Mouse (Mus musculus): ENCODE results near the gene 4930469K13Rik.

4930469K13Rik gene

GRCm38 (mm10) chr11:34078581-34078980, 19.8 kb downstream of the 4930469K13Rik start:
- no peak for DNase-seq (ENCODE audit: low spot score)

- DNase-seq (ENCODE audit: low spot score), result no peak
Observed at GRCm38 (mm10) chr11:34077870-34078269, 20.5 kb downstream of the 4930469K13Rik start.

GRCm38 (mm10) chr11:34073776-34074175, 24.6 kb downstream of the 4930469K13Rik start:
- DNase-seq (ENCODE audit: low spot score), result no peak

GRCm38 (mm10) chr11:34072309-34072708, 26.0 kb downstream of the 4930469K13Rik start:
- no peak for DNase-seq (ENCODE audit: low spot score)

GRCm38 (mm10) chr11:34070596-34070995, 27.8 kb downstream of the 4930469K13Rik start:
- DNase-seq (ENCODE audit: low spot score), result no peak

- DNase-seq (ENCODE audit: low spot score), result no peak
Observed at GRCm38 (mm10) chr11:34063702-34064485, 34.5 kb downstream of the 4930469K13Rik start.

- no peak for DNase-seq (ENCODE audit: low spot score)
Observed at GRCm38 (mm10) chr11:34063257-34063656, 35.1 kb downstream of the 4930469K13Rik start.

- no peak for DNase-seq (ENCODE audit: low spot score)
Observed at GRCm38 (mm10) chr11:34061740-34062139, 36.6 kb downstream of the 4930469K13Rik start.

- DNase-seq (ENCODE audit: low spot score), result no peak
Observed at GRCm38 (mm10) chr11:34058960-34059359, 39.4 kb downstream of the 4930469K13Rik start.

GRCm38 (mm10) chr11:34058332-34058731, 40.0 kb downstream of the 4930469K13Rik start:
- no peak for DNase-seq (ENCODE audit: low spot score)

- DNase-seq (ENCODE audit: low spot score), result no peak
Observed at GRCm38 (mm10) chr11:34056715-34057114, 41.6 kb downstream of the 4930469K13Rik start.

- DNase-seq (ENCODE audit: low spot score), result no peak
Observed at GRCm38 (mm10) chr11:34054031-34054727, 44.2 kb downstream of the 4930469K13Rik start.

GRCm38 (mm10) chr11:34053031-34053818, 45.1 kb downstream of the 4930469K13Rik start:
- DNase-seq (ENCODE audit: low spot score), result no peak

GRCm38 (mm10) chr11:34050643-34051042, 47.7 kb downstream of the 4930469K13Rik start:
- no peak for DNase-seq (ENCODE audit: low spot score)

GRCm38 (mm10) chr11:34050063-34050462, 48.3 kb downstream of the 4930469K13Rik start:
- DNase-seq (ENCODE audit: low spot score), result no peak

GRCm38 (mm10) chr11:34049125-34049379, 49.3 kb downstream of the 4930469K13Rik start:
- no peak for DNase-seq (ENCODE audit: low spot score)

- DNase-seq (ENCODE audit: low spot score), result no peak
Observed at GRCm38 (mm10) chr11:34048375-34049124, 49.8 kb downstream of the 4930469K13Rik start.

- DNase-seq (ENCODE audit: low spot score), result no peak
Observed at GRCm38 (mm10) chr11:34047542-34047937, 50.8 kb downstream of the 4930469K13Rik start.

GRCm38 (mm10) chr11:34046767-34047541, 51.4 kb downstream of the 4930469K13Rik start, which contains the start of gene Lcp2:
Gene Lcp2 (plus strand): TSS chr11:34046920.
- no peak for DNase-seq (ENCODE audit: low spot score)

GRCm38 (mm10) chr11:34042808-34043207, 55.5 kb downstream of the 4930469K13Rik start:
- no peak for DNase-seq (ENCODE audit: low spot score)

GRCm38 (mm10) chr11:34040061-34040460, 58.3 kb downstream of the 4930469K13Rik start:
- DNase-seq (ENCODE audit: low spot score), result no peak

Data from MN1 (cell line).